Mouse (Mus musculus) lung, adult 2 months (tissue): Measurements from ENCODE around the gene Cers2.

ENCODE experiments used
- CTCF ChIP-seq: fragments of 200-500 bp; IDR thresholded peaks from 2 replicates; pipeline ENCODE4 v1.5.1; 2011; ENCODE audit warnings: mild to moderate bottlenecking, low read length, control low read depth; ENCODE audit not compliant: insufficient read depth
- POLR2A ChIP-seq: fragments of 200-500 bp; IDR thresholded peaks from 2 replicates; pipeline ENCODE4 v1.6.1; 2011; ENCODE audit warnings: low read depth, mild to moderate bottlenecking, control low read depth, low read length, borderline replicate concordance; ENCODE audit errors: extremely low read depth

GRCm38 (mm10) chr3:95314486-95315093 is at the start of gene Cers2:
- TF ChIP-seq CTCF (no peak), POLR2A (no peak)
